Mouse (Mus musculus) heart, embryonic 14.5 days (tissue): ENCODE data around the gene Usp6nl. TPM values are rescaled to one million over a fixed set of nuclear protein-coding genes. Genes with fewer than 3 reads are reported as not detected.

Experiments
- ATAC-seq: fragments of 200-750 bp; cut with Nextera tagmentation; 2 replicates; pipeline ENCODE4 v1.8.0; 2017; ENCODE audit warnings: low read depth, moderate TSS enrichment; ENCODE audit not compliant: insufficient number of reproducible peaks, insufficient read depth, low FRiP score
- H3K27ac ChIP-seq, 2 experiments: fragments of 200-500 bp in 1 of 2; fragments of 300-500 bp in 1 of 2; sonication (generic) in 1 of 2; replicated peaks in 1 of 2; 2 replicates each; pipeline ENCODE4 v1.5.1; 2012 to 2014; ENCODE audit warnings: low read depth in 2 of 2, low read length in 2 of 2, control low read depth in 1 of 2, mild to moderate bottlenecking in 1 of 2, mixed read lengths in 1 of 2; ENCODE audit not compliant: control insufficient read depth in 1 of 2, insufficient read depth in 1 of 2
- H3K27me3 ChIP-seq: fragments of 300-500 bp; sonication (generic); 2 replicates; pipeline ENCODE4 v1.6.1; 2014; ENCODE audit warnings: mild to moderate bottlenecking, low read length, control low read depth; ENCODE audit not compliant: control insufficient read depth, insufficient read depth
- H3K36me3 ChIP-seq: fragments of 300-500 bp; sonication (generic); 2 replicates; pipeline ENCODE4 v1.6.1; 2014; ENCODE audit warnings: mild to moderate bottlenecking, control low read depth, low read length, mixed read lengths; ENCODE audit not compliant: control insufficient read depth, insufficient read depth
- H3K4me1 ChIP-seq, 2 experiments: fragments of 200-500 bp in 1 of 2; fragments of 300-500 bp in 1 of 2; sonication (generic) in 1 of 2; 2 replicates each; pipeline ENCODE4 v1.6.1; 2012 to 2014; ENCODE audit warnings: low read length in 2 of 2, control low read depth in 1 of 2, mixed read lengths in 1 of 2; ENCODE audit not compliant: control insufficient read depth in 2 of 2, insufficient read depth in 2 of 2
- H3K4me2 ChIP-seq: fragments of 300-500 bp; sonication (generic); 2 replicates; pipeline ENCODE4 v1.6.1; 2014; ENCODE audit warnings: mild to moderate bottlenecking, low read length
- H3K4me3 ChIP-seq, 2 experiments: fragments of 200-500 bp in 1 of 2; fragments of 300-500 bp in 1 of 2; sonication (generic) in 1 of 2; 2 replicates each; pipeline ENCODE4 v1.5.1; 2012 to 2014; ENCODE audit warnings: low read length in 2 of 2, mild to moderate bottlenecking in 2 of 2, control low read depth in 1 of 2, low read depth in 1 of 2, moderate library complexity in 1 of 2; ENCODE audit not compliant: control insufficient read depth in 1 of 2, insufficient read depth in 1 of 2
- H3K9ac ChIP-seq: fragments of 300-500 bp; sonication (generic); 2 replicates; pipeline ENCODE4 v1.6.1; 2014; ENCODE audit warnings: mild to moderate bottlenecking, low read length
- H3K9me3 ChIP-seq: fragments of 300-500 bp; sonication (generic); 2 replicates; pipeline ENCODE4 v1.6.1; 2016; ENCODE audit warnings: low read length, control low read depth; ENCODE audit not compliant: control insufficient read depth
- WGBS: fragments of 180-500 bp; shearing (Covaris S2); extraction: QIAGEN DNeasy Blood & Tissue Kit; methylation state at CpG from one replicate; pipeline ENCODE4 v1.1.7; 2014; 5-methylcytosine and 5-hydroxymethylcytosine counted together
- polyA plus RNA-seq: library from polyadenylated mRNA; unstranded; fragments of >200 nt; fragmentation: Nextera tagmentation; extraction: Ambion mirVana; gene quantifications from 2 replicates; pipeline ENCODE4 v1.2.1, GENCODE M21; 2014

Usp6nl gene
- polyA plus RNA-seq, 1 experiment from 2014 or later = 6.7 TPM

DNA sequence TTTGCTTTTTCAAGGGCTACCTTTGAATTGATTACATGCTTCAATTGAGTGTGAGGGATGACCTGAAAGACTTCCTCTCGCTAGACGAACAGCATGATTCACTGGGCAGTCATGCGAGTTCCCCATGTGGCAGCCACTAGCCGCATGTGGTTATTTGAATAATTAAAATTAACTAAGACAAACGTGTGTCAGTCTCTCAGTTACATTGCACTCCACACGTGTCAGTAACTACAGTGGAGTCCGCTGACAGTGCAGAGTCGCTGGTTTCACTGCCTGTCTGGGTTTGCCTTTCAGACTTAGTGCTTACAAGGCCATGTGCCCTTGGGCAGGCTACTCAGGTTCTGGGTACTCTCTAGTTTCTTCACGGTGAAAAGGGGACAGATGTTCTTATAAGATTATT, 37.2 kb downstream of the Usp6nl start:
- Histone ChIP-seq H3K4me3 (no peak overlapping the region), H3K27ac (no peak overlapping the region), H3K4me2 (no peak overlapping the region), H3K27me3 (no peaks in the 10 kb centered on the region), H3K36me3 (no peaks in the 10 kb centered on the region), H3K4me1 (peaks cover 8 to 22% of the 10 kb centered on the region in 2 experiments; a peak in 3 of 4 replicates), H3K9ac (no peak overlapping the region), H3K9me3 (no peaks in the 10 kb centered on the region)
- no peak for ATAC-seq
- 76% methylated on average over 9 of the region's 9 CpGs for WGBS

DNA sequence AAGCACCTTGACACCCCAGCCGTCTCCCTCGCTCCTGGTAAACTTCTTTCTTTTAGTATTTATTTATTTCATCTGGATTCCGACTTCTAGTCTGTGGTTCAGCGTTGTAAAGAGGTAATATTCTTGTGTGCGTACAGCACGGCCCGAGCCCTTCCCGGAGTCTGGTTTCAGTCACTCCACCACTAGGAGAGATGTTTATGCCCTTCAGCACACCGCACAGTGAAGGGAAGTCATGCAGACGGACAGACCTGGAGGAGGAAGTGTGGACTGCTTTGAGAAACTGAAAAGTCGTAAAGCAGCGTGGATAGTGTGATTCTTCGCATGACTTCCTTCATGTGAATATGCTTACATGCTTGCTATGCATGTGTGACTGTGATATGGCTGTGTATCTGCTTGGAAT, 40.7 kb downstream of the Usp6nl start:
- no peaks in the 10 kb centered on the region for H3K27me3 ChIP-seq
- no peak overlapping the region; a peak in 1 of 4 replicates for H3K27ac ChIP-seq
- H3K4me3 ChIP-seq = no peak overlapping the region
- WGBS = 46% methylated on average over 13 of the region's 13 CpGs
- H3K9me3 ChIP-seq = no peaks in the 10 kb centered on the region
- H3K4me1 ChIP-seq = peaks cover 6 to 29% of the 10 kb centered on the region in 2 experiments; a peak in 3 of 4 replicates
- H3K4me2 ChIP-seq = 0 out of 2 replicates have a peak overlapping the region, but pooled peaks have one; percentile 1
- H3K36me3 ChIP-seq = no peaks in the 10 kb centered on the region
- H3K9ac ChIP-seq = 0 out of 2 replicates have a peak overlapping the region, but pooled peaks have one; percentile 1
- no peak for ATAC-seq

DNA sequence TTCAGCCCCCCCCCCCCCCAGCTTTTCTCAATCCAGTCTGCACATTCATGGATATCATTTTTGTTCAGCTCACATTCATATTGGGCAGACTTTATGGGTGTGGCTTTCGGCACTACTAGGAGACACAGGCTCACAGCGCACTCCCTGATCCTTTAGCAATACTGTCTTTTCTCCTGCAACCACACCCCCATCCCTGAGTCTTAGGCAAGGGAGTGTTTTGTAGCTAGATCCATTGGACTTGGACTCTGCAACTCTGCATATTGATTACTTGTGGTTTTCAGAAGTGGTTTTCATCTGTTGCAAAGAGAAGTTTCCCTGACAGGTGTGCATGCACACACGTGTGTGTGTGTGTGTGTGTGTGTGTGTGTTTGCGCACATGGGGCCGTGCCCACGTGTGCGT, 41.5 kb downstream of the Usp6nl start:
- H3K9me3 ChIP-seq = no peaks in the 10 kb centered on the region
- H3K4me1 ChIP-seq = peaks cover 6 to 24% of the 10 kb centered on the region in 2 experiments; a peak in 3 of 4 replicates
- no peaks in the 10 kb centered on the region for H3K27me3 ChIP-seq
- no peaks in the 10 kb centered on the region for H3K36me3 ChIP-seq
- no peak overlapping the region for H3K9ac ChIP-seq
- no peak overlapping the region for H3K4me2 ChIP-seq
- 90% methylated on average over 7 of the region's 7 CpGs for WGBS
- no peak overlapping the region for H3K27ac ChIP-seq
- ATAC-seq = no peak
- no peak overlapping the region for H3K4me3 ChIP-seq

DNA sequence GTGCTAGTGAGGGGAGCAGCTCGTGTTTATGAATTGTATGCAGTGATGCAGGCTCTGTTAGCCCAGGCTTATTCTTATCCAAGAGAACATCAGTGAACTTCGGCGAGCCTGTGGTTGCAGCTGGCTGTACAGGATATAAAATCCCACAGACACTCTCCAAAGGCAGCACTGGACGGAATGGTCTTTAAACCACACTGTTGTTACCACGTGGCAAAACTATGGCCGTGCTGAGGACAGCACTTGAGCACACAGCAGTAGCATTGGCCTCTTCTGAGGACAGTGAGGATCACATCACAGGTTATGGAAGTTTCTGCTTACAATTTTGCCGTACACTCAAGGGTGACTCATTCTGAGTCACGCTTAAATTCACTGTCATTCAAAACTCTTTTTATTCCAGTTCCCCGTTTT, 44.1 kb downstream of the Usp6nl start:
- Histone ChIP-seq H3K4me1 (peaks cover 6 to 18% of the 10 kb centered on the region in 2 experiments), H3K4me3 (no peak overlapping the region), H3K36me3 (no peaks in the 10 kb centered on the region), H3K27ac (0 out of 4 replicates have a peak overlapping the region, but pooled peaks of 1 of the 2 experiments have one; percentile 30), H3K27me3 (no peaks in the 10 kb centered on the region), H3K4me2 (no peak overlapping the region), H3K9me3 (no peaks in the 10 kb centered on the region), H3K9ac (no peak overlapping the region)
- no peak for ATAC-seq
- WGBS = 61% methylated on average over 9 of the region's 9 CpGs

DNA sequence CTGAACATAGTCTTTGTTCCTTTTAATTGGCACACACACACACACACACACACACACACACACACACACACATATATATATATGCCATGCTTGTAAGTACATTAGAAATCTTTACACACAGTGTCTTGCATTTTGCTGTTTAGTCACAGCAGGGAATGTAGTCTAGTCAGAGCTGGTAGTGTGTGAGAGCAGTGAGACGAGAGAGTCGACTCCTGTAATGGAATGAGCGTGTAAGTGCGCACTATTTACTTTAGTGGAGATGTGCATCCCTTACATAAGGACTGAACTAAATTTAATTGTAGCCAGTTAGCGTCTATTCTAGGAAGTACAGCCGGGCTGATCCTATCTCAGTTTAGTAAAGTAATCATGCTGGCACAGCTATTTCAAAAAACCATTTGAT, 44.5 kb downstream of the Usp6nl start:
- peaks cover 6 to 18% of the 10 kb centered on the region in 2 experiments for H3K4me1 ChIP-seq

DNA sequence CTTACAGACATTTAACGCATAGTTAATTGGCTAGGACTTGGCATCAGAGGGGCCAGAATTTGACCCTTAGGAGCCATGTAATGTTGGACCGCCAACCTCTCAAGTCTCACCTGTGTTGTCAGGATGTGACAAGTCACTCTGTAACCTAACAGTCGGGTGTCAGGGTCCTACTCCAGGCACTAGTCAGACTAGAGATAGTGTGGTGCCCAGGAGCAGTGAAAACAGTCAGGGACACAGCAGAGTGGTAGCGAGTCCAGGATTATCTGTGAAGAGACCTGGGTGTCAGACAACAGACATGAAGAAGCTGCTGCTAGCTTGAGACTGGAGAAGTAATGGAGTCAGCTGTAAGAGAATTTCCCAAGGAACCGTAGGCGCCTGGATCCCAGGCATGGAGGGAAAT, 45.0 kb downstream of the Usp6nl start:
- Histone ChIP-seq H3K4me1 (peaks cover 4 to 18% of the 10 kb centered on the region in 2 experiments), H3K4me2 (no peak overlapping the region), H3K36me3 (no peaks in the 10 kb centered on the region), H3K9me3 (no peaks in the 10 kb centered on the region), H3K4me3 (no peak overlapping the region), H3K27ac (no peak overlapping the region), H3K27me3 (no peaks in the 10 kb centered on the region), H3K9ac (no peak overlapping the region)
- 69% methylated on average over 6 of the region's 6 CpGs for WGBS
- ATAC-seq = no peak

More for the DNA sequence above, 44.5 kb downstream of the Usp6nl start:
- Histone ChIP-seq H3K27ac (no peak overlapping the region), H3K9ac (no peak overlapping the region), H3K9me3 (no peaks in the 10 kb centered on the region), H3K36me3 (no peaks in the 10 kb centered on the region), H3K4me2 (no peak overlapping the region), H3K27me3 (no peaks in the 10 kb centered on the region), H3K4me3 (no peak overlapping the region)
- WGBS = 69% methylated on average over 6 of the region's 6 CpGs
- ATAC-seq = no peak

DNA sequence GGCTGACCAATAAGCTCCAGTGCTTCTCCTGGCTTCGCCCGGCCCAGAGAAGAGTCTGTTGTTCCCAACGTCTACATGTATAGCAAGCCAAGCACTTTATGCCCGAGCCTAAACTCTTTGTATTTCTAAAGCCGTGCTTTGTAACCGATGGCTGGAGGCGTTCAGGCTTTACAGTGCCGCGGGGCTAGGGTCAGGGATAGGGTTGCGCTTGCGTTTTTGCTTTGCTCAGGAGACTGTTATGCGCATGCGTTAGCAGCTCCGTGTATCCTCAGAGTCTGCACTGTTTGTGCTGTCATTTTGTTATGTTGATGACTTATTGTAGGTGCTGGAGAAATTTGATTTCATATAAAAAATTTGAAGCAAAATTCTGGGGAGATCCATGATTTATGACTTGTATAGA, 51.7 kb downstream of the Usp6nl start:
- Histone ChIP-seq H3K27me3 (no peaks in the 10 kb centered on the region), H3K36me3 (no peaks in the 10 kb centered on the region), H3K4me3 (no peak overlapping the region), H3K27ac (no peak overlapping the region), H3K4me2 (no peak overlapping the region), H3K9ac (no peak overlapping the region), H3K9me3 (no peaks in the 10 kb centered on the region), H3K4me1 (peaks cover 6 to 12% of the 10 kb centered on the region in 2 experiments)
- 90% methylated on average over 14 of the region's 14 CpGs for WGBS
- no peak for ATAC-seq

DNA sequence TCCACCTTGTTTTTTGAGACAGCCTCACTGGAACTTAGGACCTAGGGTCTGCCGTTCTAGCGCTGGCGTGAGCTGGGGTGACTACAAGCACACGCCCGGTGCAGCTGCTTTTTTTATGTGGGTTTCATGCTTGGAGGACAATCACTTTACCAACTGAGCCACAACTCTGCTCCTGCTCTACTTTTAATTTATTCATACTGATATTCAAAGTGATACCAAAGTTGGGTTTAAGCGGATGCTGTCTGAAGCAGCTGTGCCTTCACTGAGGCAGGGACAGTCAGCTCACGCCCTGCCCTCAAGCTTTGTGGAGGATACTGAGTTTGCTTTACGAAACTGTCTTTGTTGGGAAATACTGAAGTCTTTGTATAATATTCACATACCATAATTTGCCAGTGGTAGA, 53.6 kb downstream of the Usp6nl start:
- H3K27ac ChIP-seq = no peak overlapping the region
- no peak for ATAC-seq
- peaks cover 11 to 16% of the 10 kb centered on the region in 2 experiments for H3K4me1 ChIP-seq
- H3K9me3 ChIP-seq = no peaks in the 10 kb centered on the region
- WGBS = 90% methylated on average over 8 of the region's 8 CpGs
- no peak overlapping the region for H3K9ac ChIP-seq
- H3K27me3 ChIP-seq = no peaks in the 10 kb centered on the region
- no peak overlapping the region for H3K4me2 ChIP-seq
- H3K36me3 ChIP-seq = no peaks in the 10 kb centered on the region
- H3K4me3 ChIP-seq = no peak overlapping the region
